Mouse (Mus musculus): ENCODE measurements at regions not wholly inside any gene's neighbourhood (a gene's known extent, or its start where the extent isn't known, plus 50 kb on each side); places are given as distances from the start of the nearest gene placed in this dataset.

DNA sequence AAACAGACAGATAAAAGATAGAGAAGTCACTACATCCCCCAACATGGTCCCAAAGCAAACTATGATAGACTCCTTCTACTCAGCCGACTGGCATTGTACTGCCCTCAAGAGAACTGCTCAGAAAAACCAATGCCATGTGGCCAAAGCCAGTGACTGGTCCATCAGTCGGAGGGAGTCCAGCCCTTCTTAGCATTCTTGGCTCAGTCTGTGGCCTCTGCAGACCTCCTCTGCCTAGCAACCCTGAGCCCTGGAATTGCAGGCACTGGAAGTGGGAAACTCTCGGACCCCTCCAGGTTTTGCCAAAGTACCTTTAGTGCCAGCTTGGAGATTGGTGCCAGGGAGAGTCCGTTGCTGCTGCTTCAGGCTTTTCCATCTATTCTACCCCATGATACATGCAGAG is 205.2 kb downstream of the H2al1j start:
- no peak for DNase-seq (ENCODE audit: low spot score)
- no peaks in the 10 kb centered on the region for H3K36me3 ChIP-seq (ENCODE audit: control insufficient read depth, insufficient read depth, low read length)
- no peak overlapping the region for H3K27ac ChIP-seq (ENCODE audit: low read depth, low read length)
- no peak for ATAC-seq
- no peak overlapping the region for H3K4me3 ChIP-seq (ENCODE audit: low read depth, low read length)
- 60% methylated on average over 4 of the region's 4 CpGs for WGBS
- H3K4me2 ChIP-seq (ENCODE audit: low read length), result no peak overlapping the region
- no peaks in the 10 kb centered on the region for H3K4me1 ChIP-seq (ENCODE audit: control insufficient read depth, insufficient read depth, low read length)
- H3K9ac ChIP-seq (ENCODE audit: low read length), result no peak overlapping the region
- H3K9me3 ChIP-seq (replicated peaks; ENCODE audit: control insufficient read depth, low read length), result no peaks in the 10 kb centered on the region
- no peaks in the 10 kb centered on the region for H3K27me3 ChIP-seq (replicated peaks; ENCODE audit: control insufficient read depth, insufficient read depth, low read length)

DNA sequence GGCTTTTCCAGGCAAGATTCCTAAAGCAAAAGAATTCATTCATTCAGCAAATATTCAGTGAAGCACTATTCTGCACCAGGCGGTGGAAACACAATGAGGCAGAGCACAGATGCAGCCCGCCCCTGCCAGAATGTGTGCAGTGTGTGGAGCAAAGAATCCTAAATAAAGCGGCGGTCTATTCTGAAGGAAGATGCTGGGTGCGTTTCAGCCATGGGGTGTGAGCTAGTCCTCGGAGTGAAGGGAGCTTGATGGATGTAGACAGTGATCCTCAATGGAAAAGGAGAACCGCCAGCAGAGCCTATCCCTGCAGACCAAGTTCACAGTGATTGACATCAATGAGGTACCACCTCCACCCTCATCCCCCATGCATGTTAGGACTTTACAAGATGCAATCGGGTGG is 206.2 kb downstream of the H2al1j start:
- Histone ChIP-seq H3K4me2 (ENCODE audit: low read length) (no peak overlapping the region), H3K4me1 (ENCODE audit: control insufficient read depth, insufficient read depth, low read length) (no peaks in the 10 kb centered on the region), H3K9me3 (replicated peaks; ENCODE audit: control insufficient read depth, low read length) (no peaks in the 10 kb centered on the region), H3K27ac (ENCODE audit: low read depth, low read length) (peak overlapping the region; percentile 48; the same call in 1 of the 2 replicates), H3K36me3 (ENCODE audit: control insufficient read depth, insufficient read depth, low read length) (no peaks in the 10 kb centered on the region), H3K9ac (ENCODE audit: low read length) (no peak overlapping the region), H3K4me3 (ENCODE audit: low read depth, low read length) (no peak overlapping the region), H3K27me3 (replicated peaks; ENCODE audit: control insufficient read depth, insufficient read depth, low read length) (no peaks in the 10 kb centered on the region)
- ATAC-seq, result peak; percentile 82
- DNase-seq (ENCODE audit: low spot score), result peak; percentile 60
- WGBS, result 30% methylated on average over 8 of the region's 8 CpGs

DNA sequence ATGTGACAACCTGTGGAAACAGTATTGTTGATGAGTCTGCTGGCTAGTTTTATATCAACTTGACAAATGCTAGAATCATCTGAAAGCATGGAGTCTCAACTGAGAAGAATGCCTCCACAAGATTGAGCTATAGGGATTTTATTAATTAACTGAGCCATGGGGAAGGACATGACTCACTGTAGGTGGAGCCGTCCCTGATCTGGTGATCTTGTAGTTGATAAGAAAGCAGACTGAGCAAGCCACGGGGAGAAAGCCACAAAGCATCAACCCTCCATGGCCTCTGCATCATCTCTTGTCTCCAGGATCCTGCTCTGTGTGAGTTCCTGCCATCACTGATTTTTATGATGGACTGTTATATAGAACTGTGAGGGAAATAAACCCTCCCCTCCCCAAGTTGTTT is 213.4 kb downstream of the H2al1j start:
- no peak overlapping the region for H3K9ac ChIP-seq (ENCODE audit: low read length)
- no peak for DNase-seq (ENCODE audit: low spot score)
- no peak overlapping the region for H3K27ac ChIP-seq (ENCODE audit: low read depth, low read length)
- WGBS, result 86% methylated on average over 2 of the region's 2 CpGs
- no peaks in the 10 kb centered on the region for H3K4me1 ChIP-seq (ENCODE audit: control insufficient read depth, insufficient read depth, low read length)
- H3K4me3 ChIP-seq (ENCODE audit: low read depth, low read length), result no peak overlapping the region
- no peaks in the 10 kb centered on the region for H3K36me3 ChIP-seq (ENCODE audit: control insufficient read depth, insufficient read depth, low read length)
- no peaks in the 10 kb centered on the region for H3K9me3 ChIP-seq (replicated peaks; ENCODE audit: control insufficient read depth, low read length)
- H3K4me2 ChIP-seq (ENCODE audit: low read length), result no peak overlapping the region
- no peaks in the 10 kb centered on the region for H3K27me3 ChIP-seq (replicated peaks; ENCODE audit: control insufficient read depth, insufficient read depth, low read length)
- ATAC-seq, result no peak

DNA sequence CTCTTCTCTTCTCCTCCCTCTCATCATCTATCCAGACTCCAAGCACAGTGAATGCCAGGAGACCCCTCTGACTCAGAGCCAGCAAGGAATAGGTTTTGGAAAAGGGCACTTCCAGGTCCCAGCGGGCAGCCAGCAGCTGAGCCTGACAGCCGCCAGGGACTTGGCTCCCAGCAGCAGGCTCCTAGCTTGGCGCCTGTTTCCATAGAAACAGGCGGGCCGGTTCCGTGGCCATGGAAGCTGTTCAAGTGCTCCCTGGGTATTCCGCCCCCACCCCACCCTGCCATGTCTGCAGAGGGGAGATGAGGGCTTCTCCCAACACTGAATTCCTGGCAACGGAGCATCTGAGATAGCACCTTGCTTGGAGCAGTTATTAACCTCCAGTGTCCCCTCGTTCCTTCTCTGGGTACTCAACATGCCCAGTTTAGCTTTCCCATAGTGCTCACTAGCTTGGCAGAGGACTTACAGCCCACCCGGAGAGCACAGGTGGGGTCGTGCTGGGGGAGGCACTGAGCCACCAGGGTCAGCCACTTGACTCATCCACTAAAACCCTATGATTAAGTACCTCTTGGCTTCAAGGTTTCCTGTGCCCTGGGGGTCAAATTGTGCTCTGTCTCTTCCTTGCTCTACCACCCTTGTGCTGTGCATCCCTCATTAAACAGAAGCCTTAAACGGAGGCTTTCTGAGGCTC is 222.7 kb downstream of the H2al1j start:
- Histone ChIP-seq H3K9me3 (replicated peaks; ENCODE audit: control insufficient read depth, low read length) (no peaks in the 10 kb centered on the region), H3K4me1 (ENCODE audit: control insufficient read depth, insufficient read depth, low read length) (peaks cover 15% of the 10 kb centered on the region), H3K4me2 (ENCODE audit: low read length) (no peak overlapping the region; the same call in 1 of the 2 replicates), H3K27ac (ENCODE audit: low read depth, low read length) (no peak overlapping the region), H3K27me3 (replicated peaks; ENCODE audit: control insufficient read depth, insufficient read depth, low read length) (no peaks in the 10 kb centered on the region), H3K4me3 (ENCODE audit: low read depth, low read length) (no peak overlapping the region), H3K36me3 (ENCODE audit: control insufficient read depth, insufficient read depth, low read length) (no peaks in the 10 kb centered on the region), H3K9ac (ENCODE audit: low read length) (no peak overlapping the region)
- peak; percentile 77 for DNase-seq (ENCODE audit: low spot score)
- ATAC-seq, result peak; percentile 85
- WGBS, result 29% methylated on average over 12 of the region's 12 CpGs

DNA sequence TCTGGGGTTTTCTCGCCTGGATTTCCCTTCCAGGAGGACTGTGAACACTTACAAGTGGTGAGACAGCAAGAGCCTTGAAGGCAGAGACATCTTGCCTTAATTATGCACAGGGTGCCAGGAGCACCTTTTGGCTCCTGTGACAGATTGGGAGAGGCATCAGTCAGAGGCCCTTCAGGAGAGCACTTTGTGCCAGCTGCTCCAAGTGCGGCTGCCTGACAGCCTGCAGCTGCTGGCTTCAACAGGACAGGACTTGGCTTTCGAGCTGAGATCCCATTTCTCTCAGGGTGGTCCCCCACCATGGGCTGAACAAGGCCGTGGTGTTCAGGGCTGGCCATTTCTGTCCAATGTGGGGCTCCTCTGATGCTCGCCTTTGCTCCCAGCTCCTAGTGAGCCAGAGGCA is 224.6 kb downstream of the H2al1j start:
- H3K9me3 ChIP-seq (replicated peaks; ENCODE audit: control insufficient read depth, low read length), result no peaks in the 10 kb centered on the region
- H3K27me3 ChIP-seq (replicated peaks; ENCODE audit: control insufficient read depth, insufficient read depth, low read length), result no peaks in the 10 kb centered on the region
- peak; percentile 52 for DNase-seq (ENCODE audit: low spot score)
- H3K27ac ChIP-seq (ENCODE audit: low read depth, low read length), result no peak overlapping the region
- peak; percentile 51 for ATAC-seq
- H3K36me3 ChIP-seq (ENCODE audit: control insufficient read depth, insufficient read depth, low read length), result no peaks in the 10 kb centered on the region
- no peak overlapping the region for H3K4me2 ChIP-seq (ENCODE audit: low read length)
- H3K4me3 ChIP-seq (ENCODE audit: low read depth, low read length), result no peak overlapping the region
- H3K4me1 ChIP-seq (ENCODE audit: control insufficient read depth, insufficient read depth, low read length), result peaks cover 15% of the 10 kb centered on the region
- WGBS, result 61% methylated on average over 5 of the region's 5 CpGs
- H3K9ac ChIP-seq (ENCODE audit: low read length), result no peak overlapping the region

DNA sequence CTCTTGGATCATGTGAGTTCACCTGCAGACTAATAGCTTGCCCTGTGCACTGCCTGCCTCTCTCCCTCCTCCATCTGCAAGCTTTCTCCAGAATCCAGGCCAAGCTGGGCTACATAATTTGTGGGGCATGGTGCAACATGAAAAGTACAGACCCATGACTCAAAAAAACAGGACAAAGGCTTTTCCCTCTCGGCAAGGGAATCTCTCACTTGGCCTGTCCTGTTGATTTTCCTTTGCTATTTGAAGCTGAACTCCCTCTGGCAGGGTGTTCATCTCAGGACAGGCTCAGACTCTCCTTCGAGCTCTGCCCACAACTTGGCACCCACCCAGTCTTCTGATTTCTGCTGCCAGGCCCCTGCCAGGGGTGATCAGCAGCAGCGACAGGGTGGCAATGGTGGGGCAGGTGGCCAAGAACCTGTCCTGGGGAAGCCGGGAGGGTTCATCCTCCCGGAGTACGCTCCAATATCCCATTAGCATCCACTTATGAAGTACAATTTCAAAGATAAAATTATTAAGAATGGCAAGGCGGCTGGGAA is 227.5 kb downstream of the H2al1j start:
- ATAC-seq (0 out of 2 replicates have a peak, but pooled peaks have one; percentile 32), DNase-seq (ENCODE audit: low spot score) (peak; percentile 39)
- H3K27ac ChIP-seq (ENCODE audit: low read depth, low read length), result no peak overlapping the region
- H3K4me3 ChIP-seq (ENCODE audit: low read depth, low read length), result no peak overlapping the region
- no peaks in the 10 kb centered on the region for H3K36me3 ChIP-seq (ENCODE audit: control insufficient read depth, insufficient read depth, low read length)
- peaks cover 8% of the 10 kb centered on the region for H3K4me1 ChIP-seq (ENCODE audit: control insufficient read depth, insufficient read depth, low read length)
- H3K9me3 ChIP-seq (replicated peaks; ENCODE audit: control insufficient read depth, low read length), result no peaks in the 10 kb centered on the region
- H3K4me2 ChIP-seq (ENCODE audit: low read length), result no peak overlapping the region
- no peak overlapping the region for H3K9ac ChIP-seq (ENCODE audit: low read length)
- WGBS, result 67% methylated on average over 7 of the region's 7 CpGs
- no peaks in the 10 kb centered on the region for H3K27me3 ChIP-seq (replicated peaks; ENCODE audit: control insufficient read depth, insufficient read depth, low read length)

DNA sequence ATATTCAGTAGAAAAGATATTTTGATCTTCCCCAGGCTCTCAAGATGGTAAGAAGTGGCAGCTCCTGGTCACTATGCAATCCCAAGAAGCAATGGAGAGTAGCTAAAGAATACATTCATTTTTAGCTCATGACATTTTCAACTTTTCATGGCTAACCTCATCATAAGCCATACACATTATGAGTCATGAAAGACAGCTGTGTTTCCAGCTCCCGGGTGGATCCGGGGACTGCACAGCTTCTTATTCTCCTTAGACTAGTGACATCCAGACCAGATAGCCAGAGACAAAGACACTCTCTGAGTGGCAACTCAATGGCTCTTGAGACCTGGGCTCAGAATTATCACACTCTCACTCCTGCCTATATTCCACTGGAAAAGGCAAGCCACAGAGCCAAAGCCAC is 230.6 kb downstream of the H2al1j start:
- Histone ChIP-seq H3K4me1 (ENCODE audit: control insufficient read depth, insufficient read depth, low read length) (no peaks in the 10 kb centered on the region), H3K4me3 (ENCODE audit: low read depth, low read length) (no peak overlapping the region), H3K9ac (ENCODE audit: low read length) (no peak overlapping the region), H3K27ac (ENCODE audit: low read depth, low read length) (no peak overlapping the region), H3K9me3 (replicated peaks; ENCODE audit: control insufficient read depth, low read length) (no peaks in the 10 kb centered on the region), H3K36me3 (ENCODE audit: control insufficient read depth, insufficient read depth, low read length) (no peaks in the 10 kb centered on the region), H3K27me3 (replicated peaks; ENCODE audit: control insufficient read depth, insufficient read depth, low read length) (no peaks in the 10 kb centered on the region), H3K4me2 (ENCODE audit: low read length) (no peak overlapping the region)
- ATAC-seq (no peak), DNase-seq (ENCODE audit: low spot score) (no peak)
- 95% methylated on average over 2 of the region's 2 CpGs for WGBS

DNA sequence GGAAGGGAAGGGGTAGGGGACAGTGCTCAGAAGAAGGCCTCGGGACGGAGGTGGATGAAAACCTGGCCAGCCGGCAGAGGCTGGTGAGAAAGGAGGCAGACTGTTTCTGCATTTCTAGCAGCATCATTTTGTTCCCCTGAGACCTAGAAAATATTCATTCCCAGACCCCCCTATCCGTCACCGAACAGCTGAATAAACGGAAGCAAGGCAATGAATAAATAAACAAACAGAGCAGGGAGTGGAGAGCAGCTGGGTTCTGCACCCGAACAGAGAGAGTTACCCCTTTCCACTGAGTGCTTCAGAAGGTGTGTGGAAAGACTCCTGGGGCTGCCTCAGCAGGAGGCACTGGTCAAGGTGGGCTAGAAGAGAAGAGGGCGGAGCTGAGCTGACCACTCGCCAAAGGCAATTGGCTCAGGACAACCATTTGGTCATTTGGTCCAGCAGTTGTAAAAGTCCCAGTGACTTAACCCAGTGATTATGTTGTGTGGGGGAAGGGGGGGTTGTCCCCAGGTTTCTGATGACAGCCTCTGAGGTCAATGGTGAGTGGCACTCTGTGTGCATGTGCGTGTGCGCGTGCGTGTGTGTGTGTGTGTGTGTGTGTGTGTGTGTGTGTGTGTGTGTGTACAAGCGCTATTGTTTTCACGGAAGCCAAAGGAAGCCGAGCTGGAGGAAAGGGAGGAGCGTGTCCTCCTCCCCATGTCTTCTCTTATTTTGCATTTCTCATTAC is 233.1 kb downstream of the H2al1j start:
- H3K9me3 ChIP-seq (replicated peaks; ENCODE audit: control insufficient read depth, low read length), result no peaks in the 10 kb centered on the region
- WGBS, result 74% methylated on average over 17 of the region's 17 CpGs
- no peaks in the 10 kb centered on the region for H3K27me3 ChIP-seq (replicated peaks; ENCODE audit: control insufficient read depth, insufficient read depth, low read length)
- H3K4me2 ChIP-seq (ENCODE audit: low read length), result no peak overlapping the region
- no peak for DNase-seq (ENCODE audit: low spot score)
- H3K4me1 ChIP-seq (ENCODE audit: control insufficient read depth, insufficient read depth, low read length), result no peaks in the 10 kb centered on the region
- H3K36me3 ChIP-seq (ENCODE audit: control insufficient read depth, insufficient read depth, low read length), result no peaks in the 10 kb centered on the region
- no peak for ATAC-seq
- H3K27ac ChIP-seq (ENCODE audit: low read depth, low read length), result no peak overlapping the region
- H3K9ac ChIP-seq (ENCODE audit: low read length), result no peak overlapping the region
- no peak overlapping the region for H3K4me3 ChIP-seq (ENCODE audit: low read depth, low read length)

DNA sequence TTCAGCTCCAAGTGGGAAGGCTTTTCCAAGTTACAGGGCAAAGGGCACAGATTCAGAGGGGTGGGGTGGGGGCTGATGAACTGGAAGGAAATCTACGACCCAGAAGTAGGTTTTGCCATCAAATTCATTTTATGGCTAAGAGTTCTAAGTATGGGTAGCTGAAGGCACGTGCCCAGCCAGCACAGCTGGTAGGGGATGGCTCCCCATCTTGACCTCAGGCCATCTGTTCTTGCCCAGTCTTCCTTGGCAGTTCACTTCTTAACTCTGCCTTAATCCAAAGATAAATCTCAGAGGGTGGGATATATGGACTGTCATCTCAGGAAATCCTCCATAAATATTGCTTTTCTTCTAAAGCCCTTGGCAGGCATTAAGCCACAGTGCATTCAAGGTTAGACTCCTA is 238.3 kb downstream of the H2al1j start:
- H3K9ac ChIP-seq (ENCODE audit: low read length), result no peak overlapping the region
- H3K36me3 ChIP-seq (ENCODE audit: control insufficient read depth, insufficient read depth, low read length), result no peaks in the 10 kb centered on the region
- DNase-seq (ENCODE audit: low spot score) (no peak), ATAC-seq (no peak)
- H3K4me3 ChIP-seq (ENCODE audit: low read depth, low read length), result no peak overlapping the region
- no peaks in the 10 kb centered on the region for H3K4me1 ChIP-seq (ENCODE audit: control insufficient read depth, insufficient read depth, low read length)
- H3K4me2 ChIP-seq (ENCODE audit: low read length), result no peak overlapping the region
- H3K9me3 ChIP-seq (replicated peaks; ENCODE audit: control insufficient read depth, low read length), result no peaks in the 10 kb centered on the region
- no peak overlapping the region for H3K27ac ChIP-seq (ENCODE audit: low read depth, low read length)
- WGBS, result 72% methylated on average over 2 of the region's 2 CpGs
- no peaks in the 10 kb centered on the region for H3K27me3 ChIP-seq (replicated peaks; ENCODE audit: control insufficient read depth, insufficient read depth, low read length)

All from forebrain, embryonic 14.5 days (tissue).